Mouse (Mus musculus) ES-Bruce4 (cell line): Measurements from ENCODE around the gene Pappa. TPM values are rescaled to one million over a fixed set of nuclear protein-coding genes. Genes with fewer than 3 reads are reported as not detected.

Experiments used
- H3K27ac ChIP-seq: 2 replicates; pipeline ENCODE4 v1.5.1; 2012; ENCODE audit warnings: low read length, inconsistent platforms; ENCODE audit not compliant: insufficient read depth
- H3K27me3 ChIP-seq: 2 replicates; pipeline ENCODE4 v1.6.1; 2012; ENCODE audit warnings: mild to moderate bottlenecking, low read length, inconsistent platforms; ENCODE audit not compliant: control insufficient read depth, poor library complexity, insufficient read depth, severe bottlenecking
- H3K36me3 ChIP-seq: 2 replicates; pipeline ENCODE4 v1.6.1; 2012; ENCODE audit warnings: inconsistent platforms, mild to moderate bottlenecking, low read length, moderate library complexity; ENCODE audit not compliant: control insufficient read depth, poor library complexity, insufficient read depth, severe bottlenecking
- H3K4me1 ChIP-seq: one replicate; pipeline ENCODE4 v1.8.1; 2011; ENCODE audit warnings: low read length; ENCODE audit not compliant: control insufficient read depth, insufficient read depth
- H3K4me3 ChIP-seq: 2 replicates; pipeline ENCODE4 v1.5.1; 2011; ENCODE audit warnings: low read depth, mild to moderate bottlenecking, low read length
- H3K9ac ChIP-seq: 2 replicates; pipeline ENCODE4 v1.6.1; 2012; ENCODE audit warnings: low read depth, mild to moderate bottlenecking, inconsistent platforms; ENCODE audit not compliant: poor library complexity, severe bottlenecking
- H3K9me3 ChIP-seq: replicated peaks from 2 replicates; pipeline ENCODE4 v1.6.1; 2012; ENCODE audit warnings: mild to moderate bottlenecking, low read length, inconsistent platforms; ENCODE audit not compliant: control insufficient read depth, poor library complexity, insufficient read depth, severe bottlenecking
- CTCF ChIP-seq: IDR thresholded peaks from one replicate; pipeline ENCODE4 v1.8.1; 2011; ENCODE audit warnings: low read depth, low read length
- EP300 ChIP-seq: IDR thresholded peaks from 2 replicates; pipeline ENCODE4 v1.6.1; 2011; ENCODE audit warnings: low read depth, low read length; ENCODE audit not compliant: insufficient read depth
- POLR2A ChIP-seq: IDR thresholded peaks from one replicate; pipeline ENCODE4 v1.8.1; 2011; ENCODE audit warnings: low read length; ENCODE audit not compliant: insufficient read depth
- polyA plus RNA-seq: library from polyadenylated mRNA; stranded (reverse); fragments of >200 nt; gene quantifications from 2 replicates; pipeline ENCODE4 v1.2.4, GENCODE M21; 2011; ENCODE audit warnings: low read depth; ENCODE audit not compliant: missing spikeins, insufficient read depth, insufficient read length

The Pappa gene
- 1.1 and 1.6 TPM in 2 replicates for polyA plus RNA-seq

DNA sequence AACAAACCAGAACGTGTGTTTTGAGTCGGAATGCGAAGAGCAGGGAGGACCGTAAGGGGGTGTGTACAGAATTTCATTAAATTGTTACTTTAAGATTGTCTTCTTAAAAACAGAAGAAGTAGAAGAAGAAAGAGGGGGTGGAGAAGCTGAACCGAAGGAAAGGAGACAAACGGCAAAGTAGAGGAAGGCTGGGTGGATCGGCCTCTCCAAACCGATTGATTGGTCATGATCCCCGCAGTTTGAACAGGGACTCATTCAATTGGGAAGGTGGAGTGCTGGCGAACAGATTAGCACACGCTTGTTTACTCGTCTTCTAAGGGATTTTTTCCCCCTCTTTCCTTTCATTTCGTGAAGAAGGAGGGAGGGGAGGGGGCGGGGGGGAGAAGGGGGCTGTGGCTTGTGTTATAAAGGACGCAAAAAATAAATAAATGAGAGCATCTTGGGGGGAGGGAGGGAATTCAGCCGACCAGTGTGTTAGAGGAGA is at the start of gene Pappa:
Gene Pappa, plus strand, starts transcription at position 434 of the 484 bp plus-strand sequence.
- Histone ChIP-seq H3K4me3 (peak within 1 kb of the TSS; percentile 51), H3K9ac (peak within 1 kb of the TSS; percentile 81), H3K27me3 (peaks cover 30% of the 10 kb centered on the region), H3K36me3 (no peaks in the 10 kb centered on the region), H3K4me1 (no peaks in the 10 kb centered on the region), H3K27ac (no peak within 1 kb of the TSS), H3K9me3 (no peaks in the 10 kb centered on the region)
- no peak for TF ChIP-seq POLR2A
- no peak for TF ChIP-seq EP300
- TF ChIP-seq CTCF: no peak

DNA sequence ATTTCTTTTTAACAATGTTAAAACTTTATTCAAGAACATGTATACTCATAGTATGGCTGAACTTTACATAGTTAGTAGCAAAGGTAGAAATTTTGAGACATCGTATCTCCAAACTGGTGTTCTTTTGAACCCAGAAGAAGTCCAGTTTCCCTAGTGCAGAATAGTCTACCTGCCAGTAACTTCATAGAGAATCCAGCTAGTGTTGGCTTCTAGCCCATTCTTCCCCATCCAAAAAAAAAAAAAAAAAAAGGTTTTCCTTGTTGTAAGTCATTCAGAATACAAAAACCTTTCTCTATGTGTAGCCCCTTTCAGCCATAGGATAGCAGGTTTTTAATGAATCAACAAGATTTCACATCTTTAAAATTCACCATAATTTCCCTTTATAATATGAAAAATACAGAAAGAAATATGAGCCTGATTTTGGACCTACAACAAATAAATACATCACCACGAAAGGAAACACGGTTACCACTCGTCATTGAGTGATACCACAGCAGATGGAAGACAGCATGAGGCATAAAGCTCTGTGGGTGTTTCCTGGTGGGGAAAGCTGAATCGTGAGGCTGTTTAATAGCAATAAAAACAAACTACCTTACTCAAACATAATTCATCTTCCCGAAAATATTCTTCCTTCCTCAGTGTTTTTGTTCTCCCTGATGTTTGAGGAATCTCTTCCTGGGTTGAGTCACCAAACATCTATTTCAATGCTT is 45.9 kb upstream of the Pappa start:
- no peaks in the 10 kb centered on the region for H3K27me3 ChIP-seq
- H3K9ac ChIP-seq: no peak overlapping the region
- no peak for TF ChIP-seq POLR2A
- TF ChIP-seq EP300: no peak
- no peak for TF ChIP-seq CTCF
- H3K4me1 ChIP-seq: no peaks in the 10 kb centered on the region
- no peak overlapping the region for H3K4me3 ChIP-seq
- no peaks in the 10 kb centered on the region for H3K9me3 ChIP-seq
- H3K36me3 ChIP-seq: no peaks in the 10 kb centered on the region
- H3K27ac ChIP-seq: no peak overlapping the region

DNA sequence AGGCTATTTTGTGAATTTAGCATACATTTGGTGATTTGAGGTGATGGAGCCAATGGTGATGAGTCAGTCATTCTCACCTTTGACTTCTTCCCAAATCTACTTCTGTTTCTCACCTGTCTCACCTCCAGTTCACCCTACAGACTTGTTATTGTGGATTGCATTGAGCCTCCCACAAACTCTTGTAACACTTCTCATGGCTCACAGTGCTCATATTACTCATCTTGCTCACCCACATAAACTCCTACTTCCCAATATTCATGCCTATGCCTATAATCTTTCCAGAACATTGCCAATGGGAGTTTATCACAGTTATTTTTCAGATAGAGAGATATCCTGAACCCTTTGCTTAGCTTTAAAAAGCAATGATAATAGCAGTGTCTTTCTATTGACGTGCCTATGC is 37.1 kb upstream of the Pappa start:
- Histone ChIP-seq H3K4me3 (no peak overlapping the region), H3K36me3 (no peaks in the 10 kb centered on the region), H3K27me3 (no peaks in the 10 kb centered on the region), H3K9me3 (no peaks in the 10 kb centered on the region), H3K27ac (no peak overlapping the region), H3K9ac (no peak overlapping the region), H3K4me1 (no peaks in the 10 kb centered on the region)
- TF ChIP-seq EP300 (no peak), CTCF (no peak), POLR2A (no peak)

DNA sequence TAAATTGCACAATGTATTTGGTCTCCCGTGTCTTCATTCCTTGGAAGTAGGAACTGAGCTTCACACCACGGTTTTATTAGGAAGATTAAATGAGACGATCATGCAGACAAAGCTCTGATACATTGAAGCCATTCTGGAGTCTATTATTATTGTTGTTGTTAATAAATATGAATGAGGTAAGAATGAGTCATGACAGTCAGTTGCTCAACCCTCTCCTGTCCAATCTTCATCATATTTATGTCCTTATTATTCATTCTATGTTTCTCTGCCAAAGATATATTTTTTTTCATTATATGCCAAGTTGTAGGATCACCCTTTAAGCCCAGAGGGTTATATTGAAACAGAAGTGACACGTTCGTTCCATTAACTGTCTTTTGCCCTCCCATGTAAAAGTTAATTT is 36.4 kb upstream of the Pappa start:
- Histone ChIP-seq H3K4me1 (no peaks in the 10 kb centered on the region), H3K27me3 (no peaks in the 10 kb centered on the region), H3K36me3 (no peaks in the 10 kb centered on the region), H3K4me3 (no peak overlapping the region), H3K9me3 (no peaks in the 10 kb centered on the region), H3K27ac (no peak overlapping the region), H3K9ac (no peak overlapping the region)
- no peak for TF ChIP-seq POLR2A
- no peak for TF ChIP-seq EP300
- no peak for TF ChIP-seq CTCF

DNA sequence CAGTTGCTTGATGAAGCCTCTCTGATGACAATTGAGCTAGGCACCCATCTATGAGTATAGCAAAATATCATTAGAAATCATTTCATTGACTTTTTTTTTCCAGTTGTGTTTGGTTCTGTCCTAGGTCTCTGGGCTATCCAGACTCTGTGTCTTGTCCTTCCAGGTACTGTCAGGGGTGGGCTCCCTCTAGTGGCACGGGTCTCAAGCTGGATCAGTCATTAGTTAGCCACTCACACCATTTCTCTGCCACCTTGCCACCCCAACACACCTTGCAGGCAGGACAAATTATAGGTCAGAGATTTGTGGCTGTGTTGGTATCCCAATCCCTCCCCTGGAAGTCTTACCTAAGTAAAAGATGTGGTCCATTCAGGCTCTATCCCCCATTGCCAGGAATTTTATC is 31.8 kb upstream of the Pappa start:
- TF ChIP-seq POLR2A (no peak), CTCF (peak; percentile 61), EP300 (no peak)
- Histone ChIP-seq H3K27ac (no peak overlapping the region), H3K4me3 (no peak overlapping the region), H3K27me3 (no peaks in the 10 kb centered on the region), H3K9ac (no peak overlapping the region), H3K4me1 (no peaks in the 10 kb centered on the region), H3K9me3 (no peaks in the 10 kb centered on the region), H3K36me3 (no peaks in the 10 kb centered on the region)

DNA sequence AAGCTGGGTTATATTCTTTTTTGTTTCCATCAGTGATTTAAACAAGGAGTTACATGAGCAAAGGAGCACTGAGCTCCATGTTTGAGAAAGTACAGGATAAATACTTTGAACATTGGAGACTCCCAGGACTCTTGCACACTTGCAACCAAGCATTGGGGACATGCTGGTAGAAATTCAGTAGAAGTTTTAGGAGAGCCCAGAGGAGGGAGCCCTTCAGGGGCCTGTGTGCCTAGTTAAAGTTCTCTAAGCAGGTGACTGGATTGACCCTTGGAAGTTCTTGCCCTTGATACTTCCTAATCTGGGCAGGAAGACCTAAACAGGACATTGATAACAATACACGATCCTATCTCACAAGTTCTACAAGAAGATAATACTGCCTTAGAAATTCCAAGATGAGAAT is 3.6 kb upstream of the Pappa start:
- Histone ChIP-seq H3K4me3 (no peak overlapping the region), H3K9me3 (no peaks in the 10 kb centered on the region), H3K27ac (no peak overlapping the region), H3K9ac (no peak overlapping the region), H3K36me3 (no peaks in the 10 kb centered on the region), H3K27me3 (peaks cover 22% of the 10 kb centered on the region), H3K4me1 (no peaks in the 10 kb centered on the region)
- no peak for TF ChIP-seq POLR2A
- TF ChIP-seq CTCF: no peak
- no peak for TF ChIP-seq EP300
